Mouse (Mus musculus) forebrain, embryonic 11.5 days (tissue): ENCODE data around the gene Cep295. TPM values are rescaled to one million over a fixed set of nuclear protein-coding genes. Genes with fewer than 3 reads are reported as not detected.
A peak's percentile ranks its signal among the peaks of the same experiment; 100 is the strongest.

Experiments
- ATAC-seq: fragments of 200-750 bp; cut with Nextera tagmentation; replicated peaks from 2 replicates; pipeline ENCODE4 v1.8.0; 2017; ENCODE audit warnings: moderate TSS enrichment; ENCODE audit not compliant: low FRiP score
- DNase-seq: peaks from one replicate; pipeline ENCODE4 v3.0.0-alpha.2; 2017; ENCODE audit warnings: low spot score
- H3K27ac ChIP-seq: fragments of 300-500 bp; sonication (generic); 2 replicates; pipeline ENCODE4 v1.5.1; 2014; ENCODE audit warnings: low read depth, low read length
- H3K27me3 ChIP-seq: fragments of 300-500 bp; sonication (generic); 2 replicates; pipeline ENCODE4 v1.6.1; 2014; ENCODE audit warnings: mild to moderate bottlenecking, low read length, mixed read lengths; ENCODE audit not compliant: control insufficient read depth, insufficient read depth
- H3K36me3 ChIP-seq: fragments of 300-500 bp; sonication (generic); 2 replicates; pipeline ENCODE4 v1.6.1; 2014; ENCODE audit warnings: mild to moderate bottlenecking, low read length, moderate library complexity, mixed read lengths; ENCODE audit not compliant: control insufficient read depth, insufficient read depth
- H3K4me1 ChIP-seq: fragments of 300-500 bp; sonication (generic); replicated peaks from 2 replicates; pipeline ENCODE4 v1.6.1; 2014; ENCODE audit warnings: low read length, mixed read lengths; ENCODE audit not compliant: control insufficient read depth, insufficient read depth
- H3K4me2 ChIP-seq: fragments of 300-500 bp; sonication (generic); 2 replicates; pipeline ENCODE4 v1.6.1; 2014; ENCODE audit warnings: low read depth, mild to moderate bottlenecking, low read length, moderate library complexity, mixed read lengths; ENCODE audit not compliant: severe bottlenecking
- H3K4me3 ChIP-seq: fragments of 300-500 bp; sonication (generic); 2 replicates; pipeline ENCODE4 v1.5.1; 2014; ENCODE audit warnings: low read depth, low read length
- H3K9ac ChIP-seq: fragments of 300-500 bp; sonication (generic); 2 replicates; pipeline ENCODE4 v1.6.1; 2014; ENCODE audit warnings: low read length
- H3K9me3 ChIP-seq: fragments of 300-500 bp; sonication (generic); 2 replicates; pipeline ENCODE4 v1.6.1; 2016; ENCODE audit warnings: low read length, mixed read lengths; ENCODE audit not compliant: control insufficient read depth
- WGBS: fragments of 180-500 bp; shearing (Covaris S2); extraction: QIAGEN DNeasy Blood & Tissue Kit; methylation state at CpG from one replicate; pipeline ENCODE4 v1.1.7; 2014; 5-methylcytosine and 5-hydroxymethylcytosine counted together
- polyA plus RNA-seq: library from polyadenylated mRNA; unstranded; fragments of >200 nt; fragmentation: Nextera tagmentation; extraction: Ambion mirVana; gene quantifications from 2 replicates; pipeline ENCODE4 v1.2.1, GENCODE M21; 2014

Cep295 gene
- polyA plus RNA-seq, 1 experiment from 2014 or later: 28.3 TPM

DNA sequence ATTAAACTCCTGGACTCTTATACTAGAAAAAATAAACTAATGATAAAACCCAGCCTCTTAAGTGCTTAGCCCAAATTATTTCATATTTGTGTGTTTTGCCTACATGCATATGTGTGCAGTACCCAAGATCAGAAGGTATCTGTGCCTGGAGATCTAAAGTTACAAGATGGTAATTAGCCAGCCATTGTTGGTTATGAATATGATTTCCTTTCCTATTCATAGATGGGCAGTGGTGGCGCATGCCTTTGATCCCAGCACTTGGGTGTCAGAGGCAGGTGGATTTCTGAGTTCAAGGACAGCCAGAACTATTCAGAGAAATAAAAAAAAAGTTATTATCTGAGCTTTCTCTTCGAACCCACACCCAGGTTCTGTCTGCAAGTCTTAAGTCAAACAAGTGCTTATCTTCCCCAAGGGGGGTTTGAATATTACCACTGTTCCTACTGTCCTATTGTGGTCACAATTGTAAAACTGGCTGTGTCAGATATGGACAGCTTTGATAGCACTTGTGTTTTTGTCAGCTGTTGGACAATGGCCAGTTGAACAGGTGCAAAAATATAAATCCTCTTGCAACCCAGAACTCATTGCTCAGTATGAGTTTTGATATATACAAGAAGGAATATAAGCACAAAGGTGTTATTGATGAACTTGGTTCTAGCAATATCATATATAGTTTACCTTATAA is 45.4 kb downstream of the Cep295 start:
- H3K27ac ChIP-seq: no peak overlapping the region
- no peaks in the 10 kb centered on the region for H3K27me3 ChIP-seq
- H3K4me3 ChIP-seq: no peak overlapping the region
- H3K9me3 ChIP-seq: no peaks in the 10 kb centered on the region
- ATAC-seq (no peak), DNase-seq (no peak)
- WGBS: 97% methylated on average over 2 of the region's 2 CpGs
- no peak overlapping the region for H3K9ac ChIP-seq
- H3K36me3 ChIP-seq: peaks cover 45% of the 10 kb centered on the region
- peaks cover 10% of the 10 kb centered on the region; the same call in 1 of the 2 replicates for H3K4me1 ChIP-seq
- no peak overlapping the region for H3K4me2 ChIP-seq

DNA sequence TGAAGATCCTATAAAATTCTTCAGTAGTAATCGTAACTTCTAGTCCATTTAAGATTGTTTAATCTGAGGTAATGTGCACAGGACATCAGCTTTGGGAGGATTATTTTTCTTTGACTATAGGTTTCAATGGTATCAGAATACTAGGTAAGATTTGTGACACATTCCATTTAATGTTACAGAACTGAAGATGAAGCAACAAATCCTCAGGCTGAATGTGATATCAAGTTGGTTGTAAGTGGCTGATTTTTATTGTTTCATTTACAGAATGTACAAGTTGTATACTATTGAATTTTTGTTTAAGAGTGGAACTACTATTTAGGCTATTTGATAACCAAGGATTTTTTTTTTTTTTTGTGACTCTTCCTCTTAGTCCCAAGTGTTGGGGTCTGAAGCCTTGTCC is 47.4 kb downstream of the Cep295 start:
- ATAC-seq: no peak

DNA sequence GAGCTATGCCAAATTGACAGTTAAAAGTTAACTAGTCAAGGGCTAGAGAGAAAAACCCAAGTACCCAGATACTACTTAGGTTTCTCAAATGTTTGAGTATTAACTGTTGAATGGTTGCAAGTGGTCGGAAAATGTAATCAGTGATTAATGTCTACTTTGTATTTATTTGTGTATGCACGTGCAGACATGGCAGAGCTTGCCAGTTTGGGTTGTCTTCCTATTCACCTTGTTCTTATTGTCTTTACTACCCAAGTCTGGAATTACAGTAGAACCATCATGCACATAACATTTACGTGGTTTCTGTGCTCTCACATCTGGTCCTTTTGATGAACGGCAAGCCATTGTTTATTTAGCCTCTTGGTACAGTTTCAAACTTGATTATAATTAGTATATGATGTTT is 48.2 kb downstream of the Cep295 start:
- Histone ChIP-seq H3K36me3 (peaks cover 31% of the 10 kb centered on the region), H3K27me3 (no peaks in the 10 kb centered on the region), H3K4me2 (no peak overlapping the region), H3K9ac (no peak overlapping the region; the same call in 1 of the 2 replicates), H3K4me3 (no peak overlapping the region), H3K9me3 (no peaks in the 10 kb centered on the region), H3K27ac (no peak overlapping the region), H3K4me1 (peaks cover 11% of the 10 kb centered on the region; the same call in 1 of the 2 replicates)
- WGBS: 83% methylated on average over 4 of the region's 4 CpGs
- ATAC-seq: no peak
- no peak for DNase-seq

More for the DNA sequence above, 47.4 kb downstream of the Cep295 start:
- Histone ChIP-seq H3K4me1 (peaks cover 11% of the 10 kb centered on the region; the same call in 1 of the 2 replicates), H3K36me3 (peaks cover 38% of the 10 kb centered on the region), H3K27me3 (no peaks in the 10 kb centered on the region), H3K9me3 (no peaks in the 10 kb centered on the region), H3K9ac (no peak overlapping the region), H3K4me3 (no peak overlapping the region), H3K4me2 (no peak overlapping the region), H3K27ac (no peak overlapping the region)
- DNase-seq: no peak
- WGBS: 89% methylated on average over 1 of the region's 1 CpGs

DNA sequence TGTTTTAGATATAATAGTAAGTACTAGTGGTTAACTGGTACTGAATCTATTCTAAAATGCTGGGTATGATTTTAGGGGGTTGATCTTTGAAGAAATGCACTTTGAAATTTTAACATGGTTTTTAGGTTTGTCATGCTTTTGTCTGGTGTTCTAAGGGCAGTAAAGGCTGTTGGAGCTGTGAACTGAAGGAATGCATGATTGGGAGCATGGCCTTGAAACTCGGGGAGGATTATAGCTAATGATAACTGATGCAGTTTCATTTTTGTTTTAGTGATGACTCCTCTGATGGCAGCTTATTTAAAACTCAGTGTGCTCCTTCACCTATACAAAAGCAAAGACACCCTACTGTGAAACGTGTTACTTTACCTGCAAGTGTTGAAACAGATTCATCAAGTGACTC is 49.3 kb downstream of the Cep295 start:
- no peak overlapping the region for H3K27ac ChIP-seq
- peaks cover 21% of the 10 kb centered on the region for H3K36me3 ChIP-seq
- no peaks in the 10 kb centered on the region for H3K9me3 ChIP-seq
- ATAC-seq: no peak
- peaks cover 11% of the 10 kb centered on the region; the same call in 1 of the 2 replicates for H3K4me1 ChIP-seq
- no peak overlapping the region for H3K9ac ChIP-seq
- DNase-seq: no peak
- H3K27me3 ChIP-seq: no peaks in the 10 kb centered on the region
- WGBS: 49% methylated on average over 2 of the region's 2 CpGs
- H3K4me2 ChIP-seq: no peak overlapping the region
- H3K4me3 ChIP-seq: no peak overlapping the region; the same call in 1 of the 2 replicates

DNA sequence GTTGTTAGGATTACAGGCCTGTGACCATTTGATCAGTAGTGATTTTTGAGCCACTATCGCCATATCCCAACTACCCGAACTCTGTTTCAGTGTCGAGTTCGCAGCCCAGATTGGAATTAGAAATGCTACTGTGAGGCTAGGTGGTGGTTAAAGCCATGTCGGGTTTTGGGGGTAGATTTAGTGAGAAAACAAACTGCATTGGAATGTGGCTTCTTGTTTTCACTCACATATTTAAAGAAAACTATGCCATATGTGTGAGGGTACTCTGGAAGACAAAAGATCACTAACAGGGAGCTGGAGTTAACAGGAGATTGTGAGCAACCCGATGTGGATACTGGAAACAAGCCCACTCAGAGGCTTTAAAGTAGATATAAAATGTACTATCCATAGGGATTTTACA is 50.3 kb downstream of the Cep295 start:
- DNase-seq (no peak), ATAC-seq (no peak)
- H3K9me3 ChIP-seq: no peaks in the 10 kb centered on the region
- H3K4me3 ChIP-seq: peak overlapping the region; percentile 70
- peak overlapping the region; percentile 91 for H3K9ac ChIP-seq
- H3K4me1 ChIP-seq: peaks cover 11% of the 10 kb centered on the region; the same call in 1 of the 2 replicates
- WGBS: 10% methylated on average over 6 of the region's 6 CpGs
- no peak overlapping the region for H3K27ac ChIP-seq
- H3K4me2 ChIP-seq: peak overlapping the region; percentile 85
- no peaks in the 10 kb centered on the region for H3K27me3 ChIP-seq
- H3K36me3 ChIP-seq: peaks cover 16% of the 10 kb centered on the region

DNA sequence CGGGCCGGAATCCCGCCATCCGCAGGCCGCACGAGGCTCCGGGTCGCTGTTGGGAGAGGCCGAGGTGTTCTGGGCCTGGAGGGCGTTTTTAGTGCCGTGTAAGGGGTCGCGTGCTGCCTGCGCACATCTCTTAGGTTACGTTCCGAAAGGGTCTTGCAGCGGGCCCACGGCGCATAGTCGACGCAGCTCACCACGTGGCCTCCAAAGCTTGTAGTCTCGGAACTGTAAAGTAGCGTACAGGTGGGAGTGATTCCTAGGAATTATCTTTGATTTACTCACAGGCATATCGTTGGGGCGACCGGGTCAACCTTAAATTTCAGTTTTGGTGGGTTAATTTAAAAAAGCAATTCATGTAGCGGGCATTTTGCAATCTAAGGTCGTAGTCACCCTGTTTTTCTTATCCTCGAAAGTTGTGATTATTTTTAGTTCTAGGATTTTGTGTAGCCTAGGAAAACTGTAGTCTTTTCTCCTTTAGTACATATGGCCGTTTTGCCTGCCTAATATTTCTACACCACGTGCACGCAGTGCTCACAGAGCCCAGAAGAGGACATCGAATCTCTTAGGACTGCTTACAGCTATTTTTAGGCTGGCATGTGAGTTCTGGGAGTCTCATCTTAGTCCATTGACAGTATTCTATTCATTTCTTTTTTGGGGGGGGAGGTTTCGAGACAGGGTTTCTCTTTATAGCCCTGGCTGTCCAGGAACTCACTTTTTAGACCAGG is 51.0 kb downstream of the Cep295 start, which contains the start of gene 4931406C07Rik:
TSS of gene 4931406C07Rik (minus strand) at position 51 of the 722 bp plus-strand sequence.
- H3K4me3 ChIP-seq: peak within 1 kb of the TSS; percentile 70
- peaks cover 11% of the 10 kb centered on the region for H3K36me3 ChIP-seq
- under 1% methylated on average over 35 of the region's 35 CpGs for WGBS
- no peaks in the 10 kb centered on the region for H3K27me3 ChIP-seq
- no peaks in the 10 kb centered on the region for H3K9me3 ChIP-seq
- peak within 1 kb of the TSS; percentile 85 for H3K4me2 ChIP-seq
- peak within 1 kb of the TSS; percentile 91 for H3K9ac ChIP-seq
- H3K27ac ChIP-seq: peak within 1 kb of the TSS; percentile 84
- ATAC-seq (peak; percentile 85), DNase-seq (no peak)
- H3K4me1 ChIP-seq: peaks cover 11% of the 10 kb centered on the region; the same call in 1 of the 2 replicates

DNA sequence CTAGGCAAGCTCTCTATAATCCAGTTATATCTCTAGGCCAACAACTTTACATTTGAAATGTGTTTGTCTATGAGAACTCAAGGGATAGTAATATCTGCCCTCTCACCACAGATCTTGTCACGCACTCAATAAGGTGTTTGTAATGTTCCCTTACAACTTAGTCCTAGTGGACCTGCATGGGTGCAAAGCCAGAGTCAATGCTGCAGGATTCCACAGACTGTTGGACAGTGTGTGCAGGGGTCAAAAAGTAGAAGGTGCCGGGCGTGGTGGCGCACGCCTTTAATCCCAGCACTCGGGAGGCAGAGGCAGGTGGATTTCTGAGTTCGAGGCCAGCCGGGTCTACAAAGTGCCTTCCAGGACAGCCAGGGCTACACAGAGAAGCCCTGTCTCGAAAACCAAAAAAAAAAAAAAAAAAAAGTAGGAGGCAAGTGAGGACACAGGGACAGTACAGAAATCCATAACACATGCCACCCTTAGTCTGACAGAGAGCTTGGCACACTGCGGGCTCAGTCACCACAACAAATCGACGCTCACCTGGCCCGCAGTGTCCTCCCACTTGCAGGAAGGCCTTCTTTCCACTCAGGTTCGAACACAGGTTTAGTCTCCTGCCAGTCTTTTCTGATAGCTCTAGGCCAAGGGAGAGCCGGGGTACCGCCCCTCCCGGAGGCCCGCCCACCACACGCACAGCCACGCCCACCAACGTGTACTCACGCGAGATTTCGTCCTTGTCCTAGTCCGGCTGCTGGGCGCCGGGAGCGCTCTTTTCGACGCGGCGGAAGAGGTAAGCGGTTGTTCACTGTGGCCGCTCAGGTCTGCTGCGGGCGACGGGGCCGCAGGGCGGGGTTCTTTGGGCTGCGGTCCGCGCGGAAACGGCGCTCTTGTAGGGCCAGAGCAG is 51.8 kb downstream of the Cep295 start, which contains the start of gene Taf1d:
TSS of gene Taf1d (plus strand) at position 712 of the 895 bp plus-strand sequence.
- 13% methylated on average over 45 of the region's 45 CpGs for WGBS
- Histone ChIP-seq H3K36me3 (peaks cover 11% of the 10 kb centered on the region), H3K27ac (peak within 1 kb of the TSS; percentile 84), H3K4me2 (peak within 1 kb of the TSS; percentile 85), H3K4me3 (peak within 1 kb of the TSS; percentile 70), H3K9me3 (no peaks in the 10 kb centered on the region), H3K4me1 (peaks cover 11% of the 10 kb centered on the region; the same call in 1 of the 2 replicates), H3K27me3 (no peaks in the 10 kb centered on the region), H3K9ac (peak within 1 kb of the TSS; percentile 91)
- DNase-seq (peak; percentile 98), ATAC-seq (peak; percentile 99)

DNA sequence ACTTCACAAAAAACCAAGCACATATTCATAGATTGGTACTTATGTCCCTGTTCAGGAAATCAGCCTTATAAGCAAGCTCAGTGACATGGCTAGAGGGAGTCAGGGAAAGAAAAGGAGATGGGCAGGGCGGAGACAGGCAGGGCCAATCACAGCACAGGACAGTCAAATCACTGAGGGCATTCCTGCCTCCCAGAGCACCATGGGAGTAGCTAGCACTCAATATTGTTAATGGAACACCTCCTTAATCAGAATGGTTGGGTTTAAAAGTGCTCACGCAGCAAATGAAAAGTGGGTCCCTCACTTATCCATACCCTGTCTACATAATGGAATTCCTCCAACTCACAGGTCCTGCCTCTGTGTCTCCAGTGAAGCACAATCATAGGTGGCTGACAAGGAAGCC is 54.7 kb downstream of the Cep295 start:
- whole genome bisulfite sequencing: 69% methylated on average over 2 of the region's 2 CpGs

More for the DNA sequence above, 54.7 kb downstream of the Cep295 start:
- no peaks in the 10 kb centered on the region for H3K9me3 ChIP-seq
- H3K9ac ChIP-seq: no peak overlapping the region
- no peak for ATAC-seq
- no peak for DNase-seq
- peaks cover 4% of the 10 kb centered on the region; the same call in 1 of the 2 replicates for H3K4me1 ChIP-seq
- H3K4me3 ChIP-seq: no peak overlapping the region
- no peak overlapping the region for H3K4me2 ChIP-seq
- H3K27me3 ChIP-seq: no peaks in the 10 kb centered on the region
- H3K36me3 ChIP-seq: no peaks in the 10 kb centered on the region
- no peak overlapping the region for H3K27ac ChIP-seq
